Mouse (Mus musculus): ENCODE measurements around the gene Smurf1. TPM values are rescaled to one million over a fixed set of nuclear protein-coding genes. Genes with fewer than 3 reads are reported as not detected.

The Smurf1 gene
- polyA plus RNA-seq (2015; fragmentation: Nextera tagmentation; extraction: Ambion mirVana), result 19.5 and 19.9 TPM in 2 replicates

GRCm38 (mm10) chr5:144965639-144966351 is at the start of gene Smurf1:
Smurf1 (minus strand) TSS chr5:144965847.
- no peaks in the 10 kb centered on the region for H3K9me3 ChIP-seq
- H3K9ac ChIP-seq, result peak within 1 kb of the TSS; percentile 94
- H3K4me1 ChIP-seq, result peaks cover 45% of the 10 kb centered on the region
- no peaks in the 10 kb centered on the region for H3K27me3 ChIP-seq
- peak within 1 kb of the TSS; percentile 92 for H3K27ac ChIP-seq
- no peaks in the 10 kb centered on the region for H3K36me3 ChIP-seq
- ATAC-seq (ENCODE audit: low FRiP score, low read depth), result peak; percentile 79
- under 1% methylated on average over 82 of the region's 89 CpGs for WGBS
- peak within 1 kb of the TSS; percentile 73 for H3K4me2 ChIP-seq (replicated peaks)
- peak within 1 kb of the TSS; percentile 87 for H3K4me3 ChIP-seq

GRCm38 (mm10) chr5:145014278-145014677 is 48.6 kb upstream of the Smurf1 start:
- WGBS, result 39% methylated on average over 1 of the region's 1 CpGs
- Histone ChIP-seq H3K4me2 (replicated peaks) (no peak overlapping the region), H3K27ac (no peak overlapping the region), H3K27me3 (no peaks in the 10 kb centered on the region), H3K36me3 (no peaks in the 10 kb centered on the region), H3K9me3 (no peaks in the 10 kb centered on the region), H3K4me3 (no peak overlapping the region), H3K4me1 (peaks cover 27% of the 10 kb centered on the region), H3K9ac (no peak overlapping the region)
- ATAC-seq (ENCODE audit: low FRiP score, low read depth), result peak; percentile 69; the same call in 1 of the 2 replicates

DNA sequence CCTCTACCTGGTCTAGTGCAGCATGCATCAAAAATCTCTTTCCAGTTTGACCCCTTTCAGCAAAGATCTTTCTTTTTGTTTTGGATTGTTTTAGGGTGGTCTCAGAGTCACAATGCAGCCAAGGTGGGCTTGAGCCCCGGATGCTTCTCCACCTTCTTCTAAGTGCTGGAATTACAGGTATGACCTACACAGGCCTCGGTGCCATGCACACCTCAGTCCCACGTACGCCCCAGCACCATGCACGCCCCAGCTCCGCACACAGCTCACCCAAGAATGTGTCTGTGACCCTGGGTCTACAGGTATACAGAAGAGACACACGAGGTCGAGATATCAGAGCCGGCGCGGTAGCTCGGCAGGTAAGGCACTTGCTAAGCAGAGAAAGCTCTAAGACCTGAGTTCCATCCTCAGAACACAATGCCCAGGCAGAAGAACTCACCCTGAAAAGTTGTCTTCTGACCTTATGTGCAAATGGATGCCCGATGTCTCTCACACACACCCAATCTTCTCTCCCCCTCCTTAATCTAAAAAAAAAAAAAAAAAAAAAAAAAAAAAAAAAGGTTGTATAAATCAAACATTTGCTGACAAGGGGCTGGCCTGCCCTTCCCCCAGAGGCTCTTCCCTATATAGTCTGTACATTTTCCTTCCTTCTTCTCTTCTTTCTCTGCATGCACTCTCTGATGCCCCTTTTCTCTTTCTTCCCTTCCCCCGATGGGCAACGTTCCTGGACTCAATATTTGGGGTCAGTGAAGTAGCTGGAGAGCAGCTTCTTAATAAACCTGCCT is 43.4 kb upstream of the Smurf1 start:
- 89% methylated on average over 15 of the region's 15 CpGs for WGBS
- no peaks in the 10 kb centered on the region for H3K9me3 ChIP-seq
- no peak overlapping the region for H3K4me3 ChIP-seq
- no peak overlapping the region for H3K9ac ChIP-seq
- no peak overlapping the region for H3K27ac ChIP-seq
- H3K36me3 ChIP-seq, result no peaks in the 10 kb centered on the region
- ATAC-seq (ENCODE audit: low FRiP score, low read depth), result no peak
- no peak overlapping the region for H3K4me2 ChIP-seq (replicated peaks)
- H3K4me1 ChIP-seq, result peaks cover 17% of the 10 kb centered on the region
- H3K27me3 ChIP-seq, result no peaks in the 10 kb centered on the region

DNA sequence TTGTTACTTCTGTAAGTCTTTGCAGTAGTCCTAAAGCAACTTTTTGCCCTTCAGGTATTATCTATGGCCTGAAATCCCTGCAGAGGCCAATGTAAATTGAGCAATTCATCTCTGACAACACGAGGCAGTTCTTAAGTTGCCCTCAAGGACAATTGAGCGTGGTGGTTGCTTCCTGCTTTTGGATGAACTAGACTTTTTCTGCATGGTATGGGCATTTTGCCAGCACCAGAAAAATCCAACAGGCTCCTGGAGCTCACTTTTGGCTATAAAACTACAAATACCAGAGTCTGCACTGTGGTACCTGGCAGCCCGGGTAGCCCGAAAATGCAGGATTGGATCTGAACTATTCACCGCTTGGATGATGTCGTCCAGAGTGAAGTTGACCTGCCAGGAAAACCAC is 39.9 kb upstream of the Smurf1 start:
- Histone ChIP-seq H3K36me3 (no peaks in the 10 kb centered on the region), H3K4me1 (peaks cover 7% of the 10 kb centered on the region; the same call in 1 of the 2 replicates), H3K9ac (no peak overlapping the region), H3K4me3 (no peak overlapping the region), H3K4me2 (replicated peaks) (no peak overlapping the region), H3K9me3 (no peaks in the 10 kb centered on the region), H3K27ac (no peak overlapping the region), H3K27me3 (no peaks in the 10 kb centered on the region)
- 58% methylated on average over 6 of the region's 6 CpGs for WGBS
- ATAC-seq (ENCODE audit: low FRiP score, low read depth), result no peak

DNA sequence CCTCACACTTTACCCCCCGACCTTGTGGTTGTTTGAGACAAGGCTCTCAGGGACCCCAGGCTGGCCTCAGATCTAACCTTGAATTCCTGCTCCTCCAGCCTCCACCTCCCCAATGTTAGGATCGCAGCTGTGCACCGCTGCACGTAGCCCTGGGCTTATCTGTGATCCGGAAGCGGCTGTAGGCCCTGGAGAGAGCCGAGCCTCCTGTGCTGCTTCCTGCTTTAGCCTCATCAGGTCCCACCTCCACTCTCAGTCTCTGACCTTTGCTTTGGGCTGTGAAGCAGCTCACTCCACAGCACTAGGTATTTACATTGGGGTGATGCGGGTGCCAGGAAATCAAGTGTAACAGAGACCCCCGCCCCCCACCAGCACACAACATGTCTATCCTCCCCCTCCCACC is 38.8 kb upstream of the Smurf1 start:
- WGBS, result 81% methylated on average over 9 of the region's 9 CpGs
- Histone ChIP-seq H3K36me3 (no peaks in the 10 kb centered on the region), H3K4me3 (no peak overlapping the region), H3K4me2 (replicated peaks) (no peak overlapping the region), H3K27me3 (no peaks in the 10 kb centered on the region), H3K4me1 (0 out of 2 replicates have a peak, but pooled peaks cover 4% of the 10 kb centered on the region), H3K9ac (no peak overlapping the region), H3K9me3 (no peaks in the 10 kb centered on the region), H3K27ac (no peak overlapping the region)
- ATAC-seq (ENCODE audit: low FRiP score, low read depth), result no peak

GRCm38 (mm10) chr5:145003362-145003761 is 37.7 kb upstream of the Smurf1 start:
- WGBS, result 82% methylated on average over 3 of the region's 3 CpGs
- Histone ChIP-seq H3K27ac (no peak overlapping the region), H3K4me2 (replicated peaks) (no peak overlapping the region), H3K27me3 (no peaks in the 10 kb centered on the region), H3K4me1 (0 out of 2 replicates have a peak, but pooled peaks cover 4% of the 10 kb centered on the region), H3K9ac (no peak overlapping the region), H3K36me3 (no peaks in the 10 kb centered on the region), H3K4me3 (no peak overlapping the region), H3K9me3 (no peaks in the 10 kb centered on the region)
- ATAC-seq (ENCODE audit: low FRiP score, low read depth), result no peak

DNA sequence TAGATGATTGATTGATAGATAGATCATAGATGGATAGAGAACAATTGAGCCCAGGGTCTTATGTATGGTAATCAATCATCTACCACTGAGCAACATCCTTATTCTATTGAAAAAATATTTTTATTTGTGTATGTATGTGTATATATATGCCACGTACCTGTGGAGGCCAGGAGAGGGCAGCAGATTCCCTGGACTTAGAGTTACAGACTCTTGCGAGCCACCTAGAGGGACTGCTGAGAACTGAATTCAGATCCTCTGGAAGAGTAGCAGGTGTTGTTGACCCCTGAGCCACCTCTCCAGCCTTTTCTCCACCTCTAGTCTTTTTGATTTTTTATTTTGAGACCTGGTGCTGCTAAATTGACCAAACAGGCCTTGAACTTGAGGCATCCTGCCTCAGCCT is 32.8 kb upstream of the Smurf1 start:
- Histone ChIP-seq H3K9me3 (no peaks in the 10 kb centered on the region), H3K9ac (no peak overlapping the region), H3K27me3 (no peaks in the 10 kb centered on the region), H3K4me3 (no peak overlapping the region), H3K4me2 (replicated peaks) (no peak overlapping the region), H3K27ac (no peak overlapping the region), H3K36me3 (no peaks in the 10 kb centered on the region), H3K4me1 (no peaks in the 10 kb centered on the region)
- no peak for ATAC-seq (ENCODE audit: low FRiP score, low read depth)
- WGBS, result 35% methylated on average over 2 of the region's 2 CpGs

DNA sequence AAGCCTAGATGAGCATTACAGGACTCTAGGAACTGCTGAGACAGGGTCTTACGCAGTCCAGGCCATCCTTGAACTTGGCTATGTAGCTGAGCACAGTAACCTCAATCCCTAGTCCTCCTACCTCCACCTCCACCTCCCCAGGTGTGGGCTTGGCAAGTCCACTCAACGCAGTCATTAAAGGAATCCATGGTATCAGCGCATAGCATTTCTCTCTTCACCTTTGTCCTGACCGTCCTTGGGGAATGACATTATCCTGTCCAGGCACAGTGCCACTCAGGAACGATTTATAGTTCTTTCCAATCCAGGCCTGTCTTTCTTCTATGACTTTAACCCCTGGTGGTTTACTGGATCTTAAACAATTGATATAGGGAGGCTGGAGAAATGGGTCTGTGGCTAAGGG is 24.8 kb upstream of the Smurf1 start:
- Histone ChIP-seq H3K4me2 (replicated peaks) (no peak overlapping the region), H3K27me3 (no peaks in the 10 kb centered on the region), H3K9ac (no peak overlapping the region), H3K4me3 (no peak overlapping the region), H3K9me3 (no peaks in the 10 kb centered on the region), H3K4me1 (no peaks in the 10 kb centered on the region), H3K27ac (no peak overlapping the region), H3K36me3 (no peaks in the 10 kb centered on the region)
- no peak for ATAC-seq (ENCODE audit: low FRiP score, low read depth)
- 72% methylated on average over 5 of the region's 5 CpGs for WGBS

DNA sequence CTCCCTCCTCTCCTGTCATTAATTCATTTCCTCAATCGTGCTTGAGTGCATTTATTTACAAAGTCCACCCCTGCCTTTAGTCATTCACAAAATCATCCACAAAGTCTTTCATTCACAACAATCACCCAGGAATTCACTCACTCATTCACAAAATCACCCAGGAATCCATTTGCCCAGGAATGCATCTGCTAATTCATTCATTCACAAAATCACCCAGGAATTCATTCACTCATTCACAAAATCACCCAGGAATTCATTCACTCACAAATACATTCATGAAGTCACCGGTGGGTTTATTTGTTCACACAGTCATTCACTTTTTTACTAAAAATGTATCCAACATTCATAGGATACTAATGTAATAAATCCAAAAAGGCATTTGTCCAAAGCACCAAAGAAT is 24.4 kb upstream of the Smurf1 start:
- no peak for ATAC-seq (ENCODE audit: low FRiP score, low read depth)
- no peaks in the 10 kb centered on the region for H3K4me1 ChIP-seq
- H3K4me2 ChIP-seq (replicated peaks), result no peak overlapping the region
- H3K27ac ChIP-seq, result no peak overlapping the region
- no peak overlapping the region for H3K4me3 ChIP-seq
- H3K27me3 ChIP-seq, result no peaks in the 10 kb centered on the region
- H3K9ac ChIP-seq, result no peak overlapping the region
- H3K9me3 ChIP-seq, result no peaks in the 10 kb centered on the region
- no peaks in the 10 kb centered on the region for H3K36me3 ChIP-seq
- WGBS, result 70% methylated on average over 2 of the region's 2 CpGs

DNA sequence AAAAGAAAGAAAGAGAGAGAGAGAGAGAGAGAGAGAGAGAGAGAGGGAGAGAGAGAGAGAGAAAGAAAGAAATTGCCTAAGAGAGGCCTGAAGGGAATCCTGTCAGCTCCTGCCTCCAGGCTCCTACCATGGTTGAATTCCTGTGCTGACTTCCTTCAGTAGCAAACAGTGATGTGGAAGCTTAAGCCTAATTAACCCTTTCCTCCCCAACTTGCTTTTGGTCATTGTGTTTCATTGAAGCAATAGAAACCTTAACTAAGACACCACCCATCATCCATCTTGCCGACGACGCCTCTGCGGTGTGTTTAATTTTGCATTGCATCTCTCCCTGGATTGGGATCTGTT is 23.4 kb upstream of the Smurf1 start:
- 85% methylated on average over 4 of the region's 4 CpGs for WGBS
- Histone ChIP-seq H3K9ac (no peak overlapping the region), H3K4me3 (no peak overlapping the region), H3K9me3 (peaks cover 8% of the 10 kb centered on the region; the same call in 1 of the 2 replicates), H3K4me1 (no peaks in the 10 kb centered on the region), H3K36me3 (no peaks in the 10 kb centered on the region), H3K27me3 (no peaks in the 10 kb centered on the region), H3K4me2 (replicated peaks) (no peak overlapping the region), H3K27ac (no peak overlapping the region)
- no peak for ATAC-seq (ENCODE audit: low FRiP score, low read depth)

DNA sequence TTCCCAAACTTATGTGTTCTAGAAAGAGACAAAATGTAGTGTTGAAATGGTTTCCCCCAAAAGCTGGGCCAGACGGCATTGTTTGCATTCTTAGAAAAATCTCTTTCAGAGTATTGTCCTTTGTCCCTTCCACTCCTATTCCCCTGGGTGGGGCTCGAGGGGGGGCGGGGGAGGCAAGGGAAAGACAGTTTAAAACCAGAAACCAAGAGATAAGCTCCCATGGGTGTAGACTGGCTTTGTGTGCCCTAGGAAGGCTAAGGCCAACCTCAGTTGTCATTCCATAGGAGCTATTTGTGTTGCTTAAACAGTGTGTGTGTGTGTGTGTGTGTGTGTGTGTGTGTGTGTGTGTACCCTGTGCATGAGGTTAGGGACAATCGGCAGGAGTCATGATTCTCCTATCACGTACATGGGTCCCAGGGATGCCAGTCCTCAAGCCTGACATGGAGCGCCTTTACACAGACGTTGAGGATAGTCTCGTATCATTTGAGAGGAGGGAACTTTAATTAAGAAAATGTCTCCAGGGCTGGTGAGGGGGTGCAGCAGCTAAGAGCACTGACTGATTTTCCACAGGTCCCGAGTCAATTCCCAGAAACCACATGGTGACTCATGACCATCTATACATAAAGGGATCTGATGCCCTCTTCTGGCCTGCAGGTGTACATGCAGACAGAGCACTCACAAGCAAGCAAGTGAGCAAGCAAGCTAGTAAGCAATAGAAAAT is 22.9 kb upstream of the Smurf1 start:
- ATAC-seq (ENCODE audit: low FRiP score, low read depth), result peak; percentile 41; the same call in 1 of the 2 replicates
- Histone ChIP-seq H3K4me1 (no peaks in the 10 kb centered on the region), H3K36me3 (no peaks in the 10 kb centered on the region), H3K9ac (no peak overlapping the region), H3K4me2 (replicated peaks) (no peak overlapping the region), H3K27me3 (no peaks in the 10 kb centered on the region), H3K27ac (no peak overlapping the region), H3K9me3 (peaks cover 11% of the 10 kb centered on the region; the same call in 1 of the 2 replicates), H3K4me3 (no peak overlapping the region)
- WGBS, result 50% methylated on average over 9 of the region's 9 CpGs

DNA sequence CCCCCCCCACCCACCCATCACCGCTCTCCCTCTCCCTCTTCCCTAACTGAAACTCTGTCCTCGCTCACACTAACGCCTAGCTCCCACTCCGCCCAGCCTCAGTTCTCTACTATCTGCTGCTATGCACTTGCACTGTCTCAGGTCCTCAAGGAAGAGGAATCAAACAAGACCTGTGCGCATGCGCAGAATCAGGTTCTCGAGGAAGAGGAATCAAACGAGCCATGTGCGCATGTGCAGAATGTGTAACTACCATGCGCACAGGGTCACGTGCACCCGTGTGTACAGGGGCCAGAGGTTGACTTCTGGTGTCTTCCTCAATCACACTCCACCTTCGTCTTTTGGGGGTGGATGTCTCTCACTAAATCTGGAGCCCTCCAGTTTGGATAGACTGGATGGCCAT is 21.9 kb upstream of the Smurf1 start:
- Histone ChIP-seq H3K27me3 (no peaks in the 10 kb centered on the region), H3K4me2 (replicated peaks) (no peak overlapping the region), H3K4me1 (no peaks in the 10 kb centered on the region), H3K4me3 (no peak overlapping the region), H3K27ac (no peak overlapping the region), H3K9ac (no peak overlapping the region), H3K36me3 (no peaks in the 10 kb centered on the region), H3K9me3 (peaks cover 17% of the 10 kb centered on the region; the same call in 1 of the 2 replicates)
- WGBS, result 84% methylated on average over 13 of the region's 13 CpGs
- no peak for ATAC-seq (ENCODE audit: low FRiP score, low read depth)

Data from limb, embryonic 13.5 days (tissue).